Mouse (Mus musculus): Measurements from ENCODE around the gene Gm49321.

DNA sequence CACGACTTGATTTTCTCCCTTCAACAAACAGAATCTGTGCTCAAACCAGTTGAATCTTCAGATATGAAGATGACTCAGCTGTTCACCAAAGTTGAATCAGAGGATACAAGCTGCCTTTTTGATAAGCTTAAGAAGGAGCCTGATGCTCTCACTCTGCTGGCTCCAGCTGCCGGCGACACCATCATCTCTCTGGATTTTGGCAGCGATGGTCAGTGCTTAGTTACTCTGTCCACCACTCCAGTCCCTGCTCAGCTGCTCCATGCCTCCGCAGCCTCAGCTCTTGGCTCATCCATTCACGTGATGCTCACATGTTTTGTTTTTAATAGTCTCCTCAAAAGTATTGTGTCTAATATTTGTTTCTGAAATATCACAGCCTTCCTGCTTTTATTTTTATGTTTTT, 2.1 kb downstream of the Gm49321 start:
- TF ChIP-seq CTCF (IDR thresholded peaks at IDR 0.05; ENCODE audit: control insufficient read depth, insufficient read depth, insufficient replicate concordance, low read depth, low read length): no peak
- TF ChIP-seq POLR2A (IDR thresholded peaks at IDR 0.05; ENCODE audit: control insufficient read depth, low read depth, low read length): no peak
